Mouse (Mus musculus) liver (tissue): ENCODE measurements at regions not wholly inside any gene's neighbourhood (a gene's known extent, or its start where the extent isn't known, plus 50 kb on each side); places are given as distances from the start of the nearest gene placed in this dataset.

ENCODE experiments used
- DNase-seq: peaks from one replicate; pipeline ENCODE4 v3.0.0-alpha.2; 2020; ENCODE audit warnings: mixed read lengths

- no peak for DNase-seq
Measured at GRCm38 (mm10) chr11:45538011-45538410, 313.8 kb upstream of the Clint1 start.

- peak; percentile 48 for DNase-seq
Measured at GRCm38 (mm10) chr11:45539459-45539858, 312.4 kb upstream of the Clint1 start.

- no peak for DNase-seq
Measured at GRCm38 (mm10) chr11:45544531-45544930, 307.3 kb upstream of the Clint1 start.

GRCm38 (mm10) chr11:45545896-45546626 is 305.8 kb upstream of the Clint1 start:
- no peak for DNase-seq

GRCm38 (mm10) chr11:45546861-45547260 is 305.0 kb upstream of the Clint1 start:
- no peak for DNase-seq

GRCm38 (mm10) chr11:45550376-45550775 is 301.5 kb upstream of the Clint1 start:
- no peak for DNase-seq

- DNase-seq, result no peak
Measured at GRCm38 (mm10) chr11:45577469-45578154, 274.2 kb upstream of the Clint1 start.

- DNase-seq, result no peak
Measured at GRCm38 (mm10) chr11:45592335-45592734, 259.5 kb upstream of the Clint1 start.

- no peak for DNase-seq
Measured at GRCm38 (mm10) chr11:45592890-45593642, 258.8 kb upstream of the Clint1 start.

GRCm38 (mm10) chr11:45595372-45595771 is 256.5 kb upstream of the Clint1 start:
- DNase-seq, result no peak

- no peak for DNase-seq
Measured at GRCm38 (mm10) chr11:45621824-45622223, 230.0 kb upstream of the Clint1 start.

GRCm38 (mm10) chr11:45622701-45623100 is 229.2 kb upstream of the Clint1 start:
- no peak for DNase-seq

GRCm38 (mm10) chr11:45624233-45624632 is 227.6 kb upstream of the Clint1 start:
- no peak for DNase-seq

- no peak for DNase-seq
Measured at GRCm38 (mm10) chr11:45629250-45629649, 222.6 kb upstream of the Clint1 start.

GRCm38 (mm10) chr11:45634535-45635235 is 217.2 kb upstream of the Clint1 start:
- peak; percentile 32 for DNase-seq

- DNase-seq, result no peak
Measured at GRCm38 (mm10) chr11:45635896-45636295, 216.0 kb upstream of the Clint1 start.

GRCm38 (mm10) chr11:45639236-45639635 is 212.6 kb upstream of the Clint1 start:
- no peak for DNase-seq

- no peak for DNase-seq
Measured at GRCm38 (mm10) chr11:45642142-45642756, 209.6 kb upstream of the Clint1 start.

GRCm38 (mm10) chr11:45643629-45644325 is 208.1 kb upstream of the Clint1 start:
- no peak for DNase-seq

- DNase-seq, result no peak
Measured at GRCm38 (mm10) chr11:45645815-45646214, 206.0 kb upstream of the Clint1 start.

GRCm38 (mm10) chr11:45647888-45648287 is 204.0 kb upstream of the Clint1 start:
- DNase-seq, result no peak

GRCm38 (mm10) chr11:45656260-45656659 is 195.6 kb upstream of the Clint1 start:
- no peak for DNase-seq
